Mouse (Mus musculus): ENCODE measurements around the gene Prkag1.

Gene Prkag1

GRCm38 (mm10) chr15:98859319-98860043, 28.2 kb upstream of the Prkag1 start:
- Histone ChIP-seq H3K36me3 (ENCODE audit: insufficient read depth, low read length) (peaks cover 100% of the 10 kb centered on the region), H3K4me3 (replicated peaks; ENCODE audit: low read length) (no peak overlapping the region), H3K4me1 (replicated peaks; ENCODE audit: low read depth, low read length) (peaks cover 57% of the 10 kb centered on the region), H3K9me3 (ENCODE audit: low read length) (no peaks in the 10 kb centered on the region), H3K27me3 (ENCODE audit: insufficient read depth, low read length) (no peaks in the 10 kb centered on the region)
- TF ChIP-seq NANOG (IDR thresholded peaks at IDR 0.05; ENCODE audit: borderline replicate concordance, low read length) (no peak), CTCF (conservative IDR thresholded peaks at IDR 0.05; ENCODE audit: low read length) (no peak), POU5F1 (IDR thresholded peaks at IDR 0.05; ENCODE audit: borderline replicate concordance, low read length) (no peak)

- Histone ChIP-seq H3K27me3 (ENCODE audit: insufficient read depth, low read length) (no peaks in the 10 kb centered on the region), H3K4me1 (replicated peaks; ENCODE audit: low read depth, low read length) (peaks cover 68% of the 10 kb centered on the region), H3K36me3 (ENCODE audit: insufficient read depth, low read length) (peaks cover 100% of the 10 kb centered on the region), H3K4me3 (replicated peaks; ENCODE audit: low read length) (no peak overlapping the region), H3K9me3 (ENCODE audit: low read length) (no peaks in the 10 kb centered on the region)
- TF ChIP-seq NANOG (IDR thresholded peaks at IDR 0.05; ENCODE audit: borderline replicate concordance, low read length) (no peak), CTCF (conservative IDR thresholded peaks at IDR 0.05; ENCODE audit: low read length) (no peak), POU5F1 (IDR thresholded peaks at IDR 0.05; ENCODE audit: borderline replicate concordance, low read length) (no peak)
Observed at GRCm38 (mm10) chr15:98854214-98854613, 22.9 kb upstream of the Prkag1 start.

GRCm38 (mm10) chr15:98853161-98853937, 22.0 kb upstream of the Prkag1 start:
- Histone ChIP-seq H3K9me3 (ENCODE audit: low read length) (no peaks in the 10 kb centered on the region), H3K4me3 (replicated peaks; ENCODE audit: low read length) (no peak overlapping the region), H3K27me3 (ENCODE audit: insufficient read depth, low read length) (no peaks in the 10 kb centered on the region), H3K4me1 (replicated peaks; ENCODE audit: low read depth, low read length) (peaks cover 68% of the 10 kb centered on the region), H3K36me3 (ENCODE audit: insufficient read depth, low read length) (peaks cover 100% of the 10 kb centered on the region)
- TF ChIP-seq NANOG (IDR thresholded peaks at IDR 0.05; ENCODE audit: borderline replicate concordance, low read length) (no peak), CTCF (conservative IDR thresholded peaks at IDR 0.05; ENCODE audit: low read length) (no peak), POU5F1 (IDR thresholded peaks at IDR 0.05; ENCODE audit: borderline replicate concordance, low read length) (no peak)

GRCm38 (mm10) chr15:98852733-98853132, 21.4 kb upstream of the Prkag1 start:
- TF ChIP-seq POU5F1 (IDR thresholded peaks at IDR 0.05; ENCODE audit: borderline replicate concordance, low read length): no peak
- TF ChIP-seq CTCF (conservative IDR thresholded peaks at IDR 0.05; ENCODE audit: low read length): no peak
- no peak for TF ChIP-seq NANOG (IDR thresholded peaks at IDR 0.05; ENCODE audit: borderline replicate concordance, low read length)
- H3K27me3 ChIP-seq (ENCODE audit: insufficient read depth, low read length): no peaks in the 10 kb centered on the region

GRCm38 (mm10) chr15:98852071-98852470, 20.8 kb upstream of the Prkag1 start:
- Histone ChIP-seq H3K27me3 (ENCODE audit: insufficient read depth, low read length) (no peaks in the 10 kb centered on the region), H3K4me3 (replicated peaks; ENCODE audit: low read length) (no peak overlapping the region)

More at GRCm38 (mm10) chr15:98852733-98853132, 21.4 kb upstream of the Prkag1 start:
- Histone ChIP-seq H3K4me1 (replicated peaks; ENCODE audit: low read depth, low read length) (peaks cover 69% of the 10 kb centered on the region), H3K36me3 (ENCODE audit: insufficient read depth, low read length) (peaks cover 100% of the 10 kb centered on the region), H3K9me3 (ENCODE audit: low read length) (no peaks in the 10 kb centered on the region), H3K4me3 (replicated peaks; ENCODE audit: low read length) (no peak overlapping the region)

GRCm38 (mm10) chr15:98851229-98851818, 20.0 kb upstream of the Prkag1 start:
- Histone ChIP-seq H3K4me3 (replicated peaks; ENCODE audit: low read length) (no peak overlapping the region), H3K27me3 (ENCODE audit: insufficient read depth, low read length) (no peaks in the 10 kb centered on the region), H3K9me3 (ENCODE audit: low read length) (no peaks in the 10 kb centered on the region), H3K4me1 (replicated peaks; ENCODE audit: low read depth, low read length) (peaks cover 68% of the 10 kb centered on the region), H3K36me3 (ENCODE audit: insufficient read depth, low read length) (peaks cover 100% of the 10 kb centered on the region)
- TF ChIP-seq POU5F1 (IDR thresholded peaks at IDR 0.05; ENCODE audit: borderline replicate concordance, low read length): no peak
- TF ChIP-seq CTCF (conservative IDR thresholded peaks at IDR 0.05; ENCODE audit: low read length): no peak
- no peak for TF ChIP-seq NANOG (IDR thresholded peaks at IDR 0.05; ENCODE audit: borderline replicate concordance, low read length)

More at GRCm38 (mm10) chr15:98852071-98852470, 20.8 kb upstream of the Prkag1 start:
- TF ChIP-seq CTCF (conservative IDR thresholded peaks at IDR 0.05; ENCODE audit: low read length) (no peak), NANOG (IDR thresholded peaks at IDR 0.05; ENCODE audit: borderline replicate concordance, low read length) (no peak), POU5F1 (IDR thresholded peaks at IDR 0.05; ENCODE audit: borderline replicate concordance, low read length) (no peak)
- Histone ChIP-seq H3K4me1 (replicated peaks; ENCODE audit: low read depth, low read length) (peaks cover 72% of the 10 kb centered on the region), H3K9me3 (ENCODE audit: low read length) (no peaks in the 10 kb centered on the region), H3K36me3 (ENCODE audit: insufficient read depth, low read length) (peaks cover 100% of the 10 kb centered on the region)

GRCm38 (mm10) chr15:98850668-98851067, 19.3 kb upstream of the Prkag1 start:
- TF ChIP-seq POU5F1 (IDR thresholded peaks at IDR 0.05; ENCODE audit: borderline replicate concordance, low read length) (no peak), CTCF (conservative IDR thresholded peaks at IDR 0.05; ENCODE audit: low read length) (no peak)
- H3K4me1 ChIP-seq (replicated peaks; ENCODE audit: low read depth, low read length): peaks cover 62% of the 10 kb centered on the region
- peaks cover 100% of the 10 kb centered on the region for H3K36me3 ChIP-seq (ENCODE audit: insufficient read depth, low read length)
- no peaks in the 10 kb centered on the region for H3K9me3 ChIP-seq (ENCODE audit: low read length)
- H3K4me3 ChIP-seq (replicated peaks; ENCODE audit: low read length): no peak overlapping the region
- H3K27me3 ChIP-seq (ENCODE audit: insufficient read depth, low read length): no peaks in the 10 kb centered on the region

- no peaks in the 10 kb centered on the region for H3K27me3 ChIP-seq (ENCODE audit: insufficient read depth, low read length)
- no peak overlapping the region for H3K4me3 ChIP-seq (replicated peaks; ENCODE audit: low read length)
- no peak for TF ChIP-seq NANOG (IDR thresholded peaks at IDR 0.05; ENCODE audit: borderline replicate concordance, low read length)
- TF ChIP-seq POU5F1 (IDR thresholded peaks at IDR 0.05; ENCODE audit: borderline replicate concordance, low read length): no peak
- TF ChIP-seq CTCF (conservative IDR thresholded peaks at IDR 0.05; ENCODE audit: low read length): no peak
- H3K4me1 ChIP-seq (replicated peaks; ENCODE audit: low read depth, low read length): peaks cover 59% of the 10 kb centered on the region
- peaks cover 100% of the 10 kb centered on the region for H3K36me3 ChIP-seq (ENCODE audit: insufficient read depth, low read length)
- H3K9me3 ChIP-seq (ENCODE audit: low read length): no peaks in the 10 kb centered on the region
Observed at GRCm38 (mm10) chr15:98849956-98850600, 18.8 kb upstream of the Prkag1 start.

Data from E14TG2a.4 (cell line).